Mouse (Mus musculus) naive thymus-derived CD4-positive, alpha-beta T cell, adult 5 months (primary cell): ENCODE measurements around the gene Sst. TPM values are rescaled to one million over a fixed set of nuclear protein-coding genes. Genes with fewer than 3 reads are reported as not detected.

ENCODE experiments used
- polyA plus RNA-seq: library from polyadenylated mRNA; unstranded; fragments of 100-300 nt; shearing (Covaris generic); gene quantifications from one replicate; pipeline ENCODE4 v1.2.1, GENCODE M21; 2017

Gene Sst
- polyA plus RNA-seq, result not detected

DNA sequence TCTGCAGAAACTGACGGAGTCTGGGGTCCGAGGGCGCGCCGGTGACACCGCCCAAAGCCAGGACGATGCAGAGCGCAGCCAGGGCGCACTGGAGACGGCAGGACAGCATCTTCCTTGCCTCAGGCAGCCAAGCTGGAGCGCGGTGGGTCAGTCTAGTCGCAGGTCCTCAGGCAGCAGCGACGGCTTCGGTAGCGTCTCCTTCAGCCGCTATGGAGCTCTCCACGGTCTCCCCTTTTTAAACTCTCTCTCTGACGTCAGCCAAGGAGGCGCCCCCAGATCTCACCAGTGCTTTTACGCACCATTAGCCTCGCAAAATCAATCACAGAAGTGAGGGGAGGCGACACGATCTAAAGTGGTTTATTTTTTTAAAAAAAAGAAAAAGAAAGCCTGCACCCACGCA, at the start of gene Sst:
Gene Sst, minus strand, starts transcription at position 323 of the 400 bp plus-strand sequence.

DNA sequence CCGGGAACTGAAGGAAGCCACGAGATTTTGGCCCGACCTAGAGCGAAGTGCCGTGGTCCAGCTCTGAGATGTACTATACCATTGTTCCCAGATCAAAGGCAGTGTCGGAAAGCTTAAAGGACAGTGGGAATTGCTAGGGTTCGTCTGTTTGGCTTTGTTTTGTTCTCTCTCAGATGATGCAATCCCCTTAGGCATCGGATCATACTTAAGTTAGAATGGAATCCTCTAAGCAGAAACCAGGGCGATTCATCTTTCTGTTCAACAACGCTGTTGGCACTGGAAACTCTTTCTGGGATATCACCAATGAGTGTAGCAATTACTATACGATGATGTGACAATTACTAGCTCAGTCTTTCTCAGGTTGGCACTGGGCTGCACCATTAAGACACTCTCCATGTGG, 41.5 kb upstream of the Sst start, which contains the start of gene Rtp2:
Gene Rtp2, minus strand, starts transcription at position 101 of the 400 bp plus-strand sequence.

Other genes starting within 250 kb of the Sst start
- not detected for gene Rtp2, start 41.4 kb upstream of the Sst start, polyA plus RNA-seq
- gene Gm37419, start 97.5 kb upstream of the Sst start, polyA plus RNA-seq, result not detected
- 26.7 TPM for gene Bcl6, start 97.9 kb upstream of the Sst start, polyA plus RNA-seq